Mouse (Mus musculus) stomach, postnatal 0 days (tissue): ENCODE data around the gene Eefsec. TPM values are rescaled to one million over a fixed set of nuclear protein-coding genes. Genes with fewer than 3 reads are reported as not detected.
A peak's percentile ranks its signal among the peaks of the same experiment; 100 is the strongest.

Experiments
- ATAC-seq: fragments of 200-750 bp; cut with Nextera tagmentation; 2 replicates; pipeline ENCODE4 v1.8.0; 2017; ENCODE audit not compliant: low FRiP score, low TSS enrichment
- DNase-seq: peaks from one replicate; pipeline ENCODE4 v3.0.0-alpha.2; 2016; ENCODE audit warnings: low spot score
- H3K27ac ChIP-seq: fragments of 300-500 bp; sonication (generic); replicated peaks from 2 replicates; pipeline ENCODE4 v1.5.1; 2014; ENCODE audit warnings: mild to moderate bottlenecking, control low read depth
- H3K27me3 ChIP-seq: fragments of 300-500 bp; sonication (generic); 2 replicates; pipeline ENCODE4 v1.6.1; 2014; ENCODE audit warnings: low read length; ENCODE audit not compliant: control insufficient read depth, insufficient read depth
- H3K36me3 ChIP-seq: fragments of 300-500 bp; sonication (generic); 2 replicates; pipeline ENCODE4 v1.6.1; 2014; ENCODE audit warnings: low read length, mixed read lengths; ENCODE audit not compliant: control insufficient read depth, insufficient read depth
- H3K4me1 ChIP-seq: fragments of 300-500 bp; sonication (generic); replicated peaks from 2 replicates; pipeline ENCODE4 v1.6.1; 2014; ENCODE audit warnings: antibody characterized with exemption; ENCODE audit not compliant: control insufficient read depth, insufficient read depth
- H3K4me2 ChIP-seq: fragments of 300-500 bp; sonication (generic); replicated peaks from 2 replicates; pipeline ENCODE4 v1.6.1; 2014; ENCODE audit warnings: low read depth, mild to moderate bottlenecking, control low read depth, moderate library complexity
- H3K4me3 ChIP-seq: fragments of 300-500 bp; sonication (generic); 2 replicates; pipeline ENCODE4 v1.5.1; 2014; ENCODE audit warnings: low read depth, low read length, control low read depth
- H3K9ac ChIP-seq: fragments of 300-500 bp; sonication (generic); 2 replicates; pipeline ENCODE4 v1.6.1; 2014; ENCODE audit warnings: mild to moderate bottlenecking, low read length, control low read depth, mixed read lengths
- H3K9me3 ChIP-seq: fragments of 300-500 bp; sonication (generic); 2 replicates; pipeline ENCODE4 v1.6.1; 2016; ENCODE audit warnings: low read length; ENCODE audit not compliant: control insufficient read depth
- CTCF ChIP-seq: IDR thresholded peaks from 2 replicates; pipeline ENCODE4 v1.5.1; 2016; ENCODE audit warnings: antibody characterized with exemption, low read depth, mild to moderate bottlenecking, moderate library complexity
- EP300 ChIP-seq: optimal IDR thresholded peaks from 2 replicates; pipeline ENCODE3; 2016; ENCODE audit warnings: antibody characterized with exemption
- WGBS: fragments of 180-500 bp; shearing (Covaris S2); extraction: QIAGEN DNeasy Blood & Tissue Kit; methylation state at CpG from one replicate; pipeline ENCODE4 v1.1.7; 2014; 5-methylcytosine and 5-hydroxymethylcytosine counted together
- polyA plus RNA-seq: library from polyadenylated mRNA; unstranded; fragments of >200 nt; fragmentation: Nextera tagmentation; extraction: Ambion mirVana; gene quantifications from 2 replicates; pipeline ENCODE4 v1.2.1, GENCODE M21; 2015

The Eefsec gene
- polyA plus RNA-seq, 1 experiment from 2014 or later = 20.6 TPM

DNA sequence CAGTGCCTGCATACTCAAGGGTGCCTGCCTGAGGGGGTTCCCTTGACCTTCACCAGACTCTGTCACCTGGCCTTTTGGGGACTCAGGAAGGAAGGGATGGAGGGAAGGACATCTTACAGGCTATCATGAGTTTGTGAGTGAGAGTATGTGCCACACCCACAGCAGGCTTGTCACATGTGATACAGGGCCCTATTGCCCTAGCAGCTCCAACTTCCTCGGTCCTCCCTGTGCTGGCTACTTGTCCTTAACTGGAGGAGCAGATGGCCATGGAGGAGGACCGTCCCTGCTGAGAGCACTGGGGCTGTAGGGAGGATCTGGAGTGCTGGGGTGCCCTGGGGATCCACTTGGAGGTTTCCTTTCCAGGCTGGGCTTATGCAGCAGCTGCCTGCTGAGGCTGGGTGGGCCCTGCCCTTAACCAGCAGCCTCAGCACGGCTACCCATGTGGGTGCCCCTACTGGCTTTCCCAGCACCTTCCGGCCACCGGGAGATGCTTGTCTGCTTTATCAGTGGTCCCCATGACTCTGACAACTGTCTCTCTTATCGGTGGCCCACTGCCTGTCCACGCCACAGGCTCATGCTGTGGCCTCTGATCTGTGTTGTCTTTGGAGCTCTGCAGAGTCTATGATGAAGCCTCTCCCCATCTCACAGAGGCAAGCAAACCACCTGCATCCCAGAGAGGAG lies 194.4 kb downstream of the Eefsec start:
- ATAC-seq (no peak), DNase-seq (no peak)
- Histone ChIP-seq H3K27me3 (no peaks in the 10 kb centered on the region), H3K36me3 (no peaks in the 10 kb centered on the region), H3K4me1 (no peaks in the 10 kb centered on the region), H3K9me3 (no peaks in the 10 kb centered on the region), H3K4me2 (no peak overlapping the region), H3K27ac (no peak overlapping the region), H3K9ac (no peak overlapping the region), H3K4me3 (no peak overlapping the region)
- no peak for TF ChIP-seq EP300
- WGBS = 84% methylated on average over 7 of the region's 7 CpGs

DNA sequence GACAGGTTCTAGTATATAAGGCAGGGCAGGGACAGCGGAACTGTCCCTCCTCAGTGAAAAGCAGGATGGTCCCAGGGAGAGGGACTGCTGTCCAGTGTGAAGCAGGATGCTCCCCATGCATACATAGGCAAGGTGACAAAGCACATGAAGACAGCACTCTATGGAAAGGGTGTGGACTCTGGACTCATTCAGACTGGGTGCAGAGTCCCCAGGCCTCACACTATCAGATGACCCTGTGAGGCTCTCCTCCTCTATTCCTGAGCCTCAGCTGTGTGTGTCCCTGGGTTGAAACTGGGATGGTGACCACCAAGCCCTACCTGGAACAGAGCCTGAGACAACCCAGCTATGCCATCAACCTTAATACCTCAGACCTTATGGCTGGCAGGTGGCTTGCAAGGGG lies 194.9 kb downstream of the Eefsec start:
- H3K9ac ChIP-seq = no peak overlapping the region

DNA sequence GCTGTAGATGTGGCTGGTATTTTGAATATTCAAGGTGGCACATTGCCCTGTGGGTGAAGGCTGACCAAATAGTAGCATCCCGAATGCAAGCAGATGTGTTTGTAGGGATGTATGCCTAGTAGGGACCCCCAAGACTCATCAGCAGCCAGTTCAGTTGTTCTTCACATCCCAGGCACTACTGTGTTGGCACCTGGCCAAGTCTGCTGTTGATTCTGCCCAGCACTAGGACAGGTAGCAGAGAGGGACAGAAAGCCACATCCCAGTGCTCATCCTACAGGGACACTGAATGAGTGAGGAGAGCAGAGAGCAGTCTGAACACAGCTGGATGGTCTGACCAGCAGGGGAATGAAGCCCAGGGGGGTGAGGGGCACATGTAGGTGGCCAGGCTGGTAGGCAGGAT lies 197.1 kb downstream of the Eefsec start:
- DNase-seq (no peak), ATAC-seq (no peak)
- H3K27me3 ChIP-seq = no peaks in the 10 kb centered on the region
- no peak overlapping the region for H3K4me3 ChIP-seq
- H3K4me1 ChIP-seq = no peaks in the 10 kb centered on the region
- 88% methylated on average over 1 of the region's 1 CpGs for whole genome bisulfite sequencing
- no peak overlapping the region for H3K9ac ChIP-seq
- H3K27ac ChIP-seq = no peak overlapping the region
- no peaks in the 10 kb centered on the region for H3K9me3 ChIP-seq
- no peaks in the 10 kb centered on the region for H3K36me3 ChIP-seq
- H3K4me2 ChIP-seq = no peak overlapping the region
- no peak for TF ChIP-seq CTCF

More for the DNA sequence above, 194.9 kb downstream of the Eefsec start:
- no peak overlapping the region for H3K27ac ChIP-seq
- no peaks in the 10 kb centered on the region for H3K27me3 ChIP-seq
- ATAC-seq = no peak
- no peaks in the 10 kb centered on the region for H3K36me3 ChIP-seq
- TF ChIP-seq CTCF (no peak), EP300 (no peak)
- no peak for DNase-seq
- no peak overlapping the region for H3K4me3 ChIP-seq
- H3K9me3 ChIP-seq = no peaks in the 10 kb centered on the region
- 96% methylated on average over 1 of the region's 1 CpGs for WGBS
- H3K4me2 ChIP-seq = no peak overlapping the region
- no peaks in the 10 kb centered on the region for H3K4me1 ChIP-seq

DNA sequence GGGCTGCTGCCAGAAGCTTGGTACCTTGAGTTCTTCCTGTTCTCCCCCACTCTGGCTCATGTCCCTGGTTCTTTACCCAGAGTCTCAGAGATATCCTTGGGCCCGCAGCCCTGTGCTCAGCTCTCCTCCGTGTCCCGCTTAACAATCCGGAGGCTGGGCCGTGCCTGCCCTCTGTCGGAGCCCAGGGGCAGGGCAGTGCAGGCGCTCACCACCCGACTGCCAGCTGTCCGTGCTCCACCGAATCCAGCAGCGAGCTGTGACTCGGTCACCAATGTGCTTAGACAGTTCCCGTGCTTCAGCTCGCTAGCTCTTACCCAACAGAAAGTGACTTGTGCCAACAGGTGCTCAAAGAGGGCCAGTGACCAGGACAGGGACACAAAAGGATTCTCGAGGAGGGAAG lies 203.7 kb downstream of the Eefsec start:
- Histone ChIP-seq H3K4me1 (no peaks in the 10 kb centered on the region), H3K4me2 (no peak overlapping the region), H3K36me3 (no peaks in the 10 kb centered on the region), H3K9ac (no peak overlapping the region), H3K27me3 (peaks cover 3% of the 10 kb centered on the region; the same call in 1 of the 2 replicates), H3K27ac (no peak overlapping the region), H3K9me3 (no peaks in the 10 kb centered on the region), H3K4me3 (no peak overlapping the region)
- peak; percentile 76 for DNase-seq
- TF ChIP-seq EP300 = no peak
- peak; percentile 86 for TF ChIP-seq CTCF
- ATAC-seq = peak; percentile 80
- WGBS = 5% methylated on average over 15 of the region's 15 CpGs

DNA sequence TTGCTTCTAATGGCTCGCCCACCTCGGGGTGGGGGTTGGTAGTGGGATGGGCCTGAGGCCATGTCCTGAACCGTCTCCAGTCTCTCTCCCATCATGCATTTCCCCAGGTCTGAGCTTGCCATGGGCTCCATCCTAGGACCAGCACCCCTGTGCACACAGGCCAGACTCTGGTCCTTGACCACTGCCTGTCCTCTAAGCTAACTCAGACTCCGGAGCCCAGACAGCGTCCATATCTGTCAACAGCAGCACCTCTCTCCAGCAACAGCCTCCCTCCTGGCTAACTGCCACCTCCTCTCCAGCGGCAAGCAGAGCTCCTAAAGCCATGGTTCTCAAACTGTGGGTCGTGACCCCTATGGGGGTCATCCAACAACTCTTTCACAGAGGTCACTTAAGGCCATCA lies 209.8 kb downstream of the Eefsec start:
- TF ChIP-seq CTCF = no peak
- TF ChIP-seq EP300 = no peak
- DNase-seq (no peak), ATAC-seq (no peak)
- Histone ChIP-seq H3K9me3 (no peaks in the 10 kb centered on the region), H3K9ac (no peak overlapping the region), H3K27me3 (peaks cover 3% of the 10 kb centered on the region; the same call in 1 of the 2 replicates), H3K4me2 (no peak overlapping the region), H3K4me1 (no peaks in the 10 kb centered on the region), H3K4me3 (no peak overlapping the region), H3K27ac (no peak overlapping the region), H3K36me3 (no peaks in the 10 kb centered on the region)
- WGBS = 11% methylated on average over 7 of the region's 7 CpGs

DNA sequence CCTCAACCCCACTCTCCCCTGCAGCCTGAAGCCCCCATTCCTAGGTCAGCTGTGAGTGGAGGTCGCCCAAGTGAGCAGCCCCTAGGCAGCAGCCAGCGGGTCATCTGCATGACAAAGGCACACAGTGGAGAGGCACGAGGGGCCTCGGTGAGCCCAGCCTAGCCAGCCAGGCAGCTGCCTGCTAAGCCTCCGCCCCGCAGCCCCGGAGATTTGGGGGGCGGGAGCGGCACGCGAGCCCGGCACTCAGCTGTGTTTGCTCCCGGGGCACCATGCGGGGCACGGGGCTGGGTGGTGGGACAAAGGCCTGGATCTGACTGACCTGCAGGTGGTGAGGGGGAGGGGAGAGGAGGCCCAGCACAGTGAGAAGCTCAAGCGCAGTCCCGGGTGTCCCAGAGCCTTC lies 210.4 kb downstream of the Eefsec start:
- H3K27me3 ChIP-seq = peaks cover 3% of the 10 kb centered on the region; the same call in 1 of the 2 replicates
- H3K36me3 ChIP-seq = no peaks in the 10 kb centered on the region
- H3K27ac ChIP-seq = no peak overlapping the region
- H3K9ac ChIP-seq = no peak overlapping the region
- DNase-seq = peak; percentile 24
- peak; percentile 22; the same call in 1 of the 2 replicates for ATAC-seq
- H3K4me3 ChIP-seq = no peak overlapping the region
- TF ChIP-seq CTCF = no peak
- no peak for TF ChIP-seq EP300
- no peaks in the 10 kb centered on the region for H3K9me3 ChIP-seq
- H3K4me2 ChIP-seq = no peak overlapping the region
- WGBS = 3% methylated on average over 17 of the region's 17 CpGs
- no peaks in the 10 kb centered on the region for H3K4me1 ChIP-seq
